Mouse (Mus musculus): ENCODE measurements around the gene Sdhc. TPM values are rescaled to one million over a fixed set of nuclear protein-coding genes. Genes with fewer than 3 reads are reported as not detected.

The Sdhc gene
- total RNA-seq (2012; rRNA removed): 79.4 and 87.5 TPM in 2 replicates
- 178 and 205 TPM in 2 replicates for total RNA-seq (2014; rRNA removed)
- 120 and 153 TPM in 2 replicates for polyA plus RNA-seq (2012; ENCODE audit: insufficient read length, low read depth)

- Histone ChIP-seq H3K27me3 (replicated peaks) (no peaks in the 10 kb centered on the region), H3K4me2 (ENCODE audit: insufficient read depth, low read depth, poor library complexity, severe bottlenecking) (peak within 1 kb of the TSS; percentile 84), H3K27ac (ENCODE audit: insufficient read depth, low read depth) (0 out of 2 replicates have a peak within 1 kb of the TSS, but pooled peaks have one; percentile 9), H3K79me2 (replicated peaks; ENCODE audit: control insufficient read depth, extremely low read depth, insufficient read depth, poor library complexity, severe bottlenecking) (no peaks in the 10 kb centered on the region; the same call in 1 of the 2 replicates), H3K4me1 (ENCODE audit: control insufficient read depth in 1 of 2, insufficient read depth in 2 of 2) (peaks cover 4 to 25% of the 10 kb centered on the region in 2 experiments; a peak in 3 of 4 replicates), H3K4me3 (replicated peaks in 1 of 3; ENCODE audit: low read depth in 2 of 3, low read length in 2 of 3, poor library complexity in 1 of 3) (peak within 1 kb of the TSS; percentile 87 to 97 (median 97)), H3K36me3 (replicated peaks in 1 of 2; ENCODE audit: control insufficient read depth in 1 of 2, insufficient read depth in 1 of 2, low read length in 1 of 2) (peaks cover 5 to 15% of the 10 kb centered on the region in 2 experiments), H3K9me3 (replicated peaks; ENCODE audit: low read length) (no peaks in the 10 kb centered on the region), H3K9ac (ENCODE audit: insufficient read depth, low read depth) (peak within 1 kb of the TSS; percentile 89)
- in situ Hi-C loops (cut with MboI; ENCODE audit: low pct_ligation_motif_present, low pct_unique_long_range_greater_than_20kb, low sequenced_read_pairs) (no loop called here), dilution Hi-C loops (cut with MboI; ENCODE audit: extremely low pct_ligation_motif_present, extremely low pct_unique_long_range_greater_than_20kb, low sequenced_read_pairs) (no loop called here)
- peak; percentile 62; the same call in 1 of the 2 replicates for TF ChIP-seq TCF12 (IDR thresholded peaks at IDR 0.05; ENCODE audit: low read depth, low read length)
- TF ChIP-seq MXI1 (IDR thresholded peaks at IDR 0.05; ENCODE audit: low read depth, low read length): peak; percentile 45; the same call in 1 of the 2 replicates
- TF ChIP-seq NELFE (IDR thresholded peaks at IDR 0.05; ENCODE audit: low read depth, low read length): peak; percentile 81
- TF ChIP-seq ZKSCAN1 (IDR thresholded peaks at IDR 0.05; ENCODE audit: borderline replicate concordance, low read depth, low read length): peak; percentile 84
- TF ChIP-seq CTCF (conservative IDR thresholded peaks at IDR 0.05 in 1 of 2, IDR thresholded peaks at IDR 0.05 in 1 of 2; ENCODE audit: low read depth in 2 of 2, low read length in 2 of 2): no peak
- TF ChIP-seq JUN (IDR thresholded peaks at IDR 0.05; ENCODE audit: insufficient read depth, low read depth, low read length): no peak
- TF ChIP-seq SIN3A (IDR thresholded peaks at IDR 0.05; ENCODE audit: low read length): no peak
- TF ChIP-seq HCFC1 (IDR thresholded peaks at IDR 0.05; ENCODE audit: low read depth, low read length): peak; percentile 75
- no peak for TF ChIP-seq MAX (IDR thresholded peaks at IDR 0.05; ENCODE audit: low read length)
- no peak for TF ChIP-seq NRF1 (IDR thresholded peaks at IDR 0.05; ENCODE audit: low read depth, low read length)
- no peak for TF ChIP-seq KAT2A (IDR thresholded peaks at IDR 0.05; ENCODE audit: insufficient replicate concordance, low read length)
- TF ChIP-seq ZMIZ1 (IDR thresholded peaks at IDR 0.05; ENCODE audit: low read depth, low read length): no peak
- peak; percentile 91 for TF ChIP-seq POLR2A (IDR thresholded peaks at IDR 0.05; ENCODE audit: low read depth, low read length)
- peak; percentile 59 for TF ChIP-seq ELF1 (IDR thresholded peaks at IDR 0.05; ENCODE audit: low read depth, low read length)
- TF ChIP-seq TBP (conservative IDR thresholded peaks at IDR 0.05; ENCODE audit: low read depth, low read length): peak; percentile 78
- TF ChIP-seq UBTF (IDR thresholded peaks at IDR 0.05; ENCODE audit: low read depth, low read length): 0 out of 2 replicates have a peak, but pooled peaks have one; percentile 34
- peak; percentile 92 for DNase-seq (ENCODE audit: extremely low read depth)
Observed at GRCm38 (mm10) chr1:171149974-171150760, at the start of gene Sdhc, which contains the start of gene Mpz. Sdhc (minus strand) TSS chr1:171150603. Mpz (plus strand) TSS chr1:171150711.

- dilution Hi-C loops (cut with MboI; ENCODE audit: extremely low pct_ligation_motif_present, extremely low pct_unique_long_range_greater_than_20kb, low sequenced_read_pairs) (no loop called here), in situ Hi-C loops (cut with MboI; ENCODE audit: low pct_ligation_motif_present, low pct_unique_long_range_greater_than_20kb, low sequenced_read_pairs) (no loop called here)
- H3K79me2 ChIP-seq (replicated peaks; ENCODE audit: control insufficient read depth, extremely low read depth, insufficient read depth, poor library complexity, severe bottlenecking): no peaks in the 10 kb centered on the region
- TF ChIP-seq USF2 (conservative IDR thresholded peaks at IDR 0.05; ENCODE audit: low read depth, low read length): no peak
- no peak for TF ChIP-seq EP300 (IDR thresholded peaks at IDR 0.05; ENCODE audit: low read length)
- H3K4me2 ChIP-seq (ENCODE audit: insufficient read depth, low read depth, poor library complexity, severe bottlenecking): no peak overlapping the region
- no peak for DNase-seq (ENCODE audit: extremely low read depth)
- H3K4me3 ChIP-seq (replicated peaks in 1 of 3; ENCODE audit: low read depth in 2 of 3, low read length in 2 of 3, poor library complexity in 1 of 3): no peak overlapping the region
- H3K9me3 ChIP-seq (replicated peaks; ENCODE audit: low read length): no peaks in the 10 kb centered on the region
- H3K36me3 ChIP-seq (replicated peaks in 1 of 2; ENCODE audit: control insufficient read depth in 1 of 2, insufficient read depth in 1 of 2, low read length in 1 of 2): no peaks in the 10 kb centered on the region
- no peaks in the 10 kb centered on the region for H3K4me1 ChIP-seq (ENCODE audit: control insufficient read depth in 1 of 2, insufficient read depth in 2 of 2)
- no peak overlapping the region for H3K27ac ChIP-seq (ENCODE audit: insufficient read depth, low read depth)
- no peak overlapping the region for H3K9ac ChIP-seq (ENCODE audit: insufficient read depth, low read depth)
- H3K27me3 ChIP-seq (replicated peaks): peaks cover 39% of the 10 kb centered on the region
Observed at GRCm38 (mm10) chr1:171199532-171199931, 49.1 kb upstream of the Sdhc start.

Measured in CH12.LX (cell line).